Mouse (Mus musculus): ENCODE measurements around the gene Zfp846. TPM values are rescaled to one million over a fixed set of nuclear protein-coding genes. Genes with fewer than 3 reads are reported as not detected.
A peak's percentile ranks its signal among the peaks of the same experiment; 100 is the strongest.
"Not testable (repeated sequence)": the region's sequence is repeated elsewhere in the genome, so short reads cannot be mapped to it uniquely, and the experiment has no call there.

The Zfp846 gene
- polyA plus RNA-seq (2016; fragmentation: Nextera tagmentation; extraction: Ambion mirVana): 30.6 and 34.8 TPM in 2 replicates

DNA sequence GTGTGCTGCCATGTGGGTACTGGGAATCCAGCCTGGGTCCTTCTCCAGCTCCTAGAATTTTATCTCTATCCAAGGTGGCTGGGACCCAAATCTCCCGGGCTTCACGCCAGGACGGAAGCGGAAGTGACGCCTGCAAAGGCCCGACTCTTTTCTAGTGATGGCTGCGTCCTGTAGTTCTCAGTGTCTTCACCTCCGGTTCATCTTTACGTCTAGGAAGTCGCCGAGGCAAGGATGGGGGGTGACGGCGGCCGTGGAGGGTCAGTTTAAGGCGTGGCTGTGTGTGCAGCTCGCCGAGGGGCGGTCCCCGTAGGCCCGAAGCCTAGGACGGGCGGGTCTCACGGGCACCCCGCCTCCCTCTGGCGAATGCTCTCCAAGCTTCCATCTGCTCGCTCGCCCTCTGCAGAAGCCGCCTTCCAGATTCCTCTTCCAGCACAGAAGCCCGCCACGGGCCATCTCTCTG lies at the start of gene Zfp846:
Gene Zfp846 (plus strand): TSS at position 117 of the 460 bp plus-strand sequence.
- peak; percentile 97 for ATAC-seq (ENCODE audit: low FRiP score)
- H3K9ac ChIP-seq: peak within 1 kb of the TSS; percentile 68
- peaks cover 19% of the 10 kb centered on the region for H3K27me3 ChIP-seq
- no peaks in the 10 kb centered on the region for H3K9me3 ChIP-seq (replicated peaks)
- peak within 1 kb of the TSS; percentile 58 for H3K4me2 ChIP-seq (replicated peaks)
- H3K27ac ChIP-seq: peak within 1 kb of the TSS; percentile 93
- WGBS: 1% methylated on average over 30 of the region's 30 CpGs
- H3K4me3 ChIP-seq: peak within 1 kb of the TSS; percentile 61
- no peaks in the 10 kb centered on the region for H3K4me1 ChIP-seq
- peaks cover 18% of the 10 kb centered on the region; the same call in 1 of the 2 replicates for H3K36me3 ChIP-seq

DNA sequence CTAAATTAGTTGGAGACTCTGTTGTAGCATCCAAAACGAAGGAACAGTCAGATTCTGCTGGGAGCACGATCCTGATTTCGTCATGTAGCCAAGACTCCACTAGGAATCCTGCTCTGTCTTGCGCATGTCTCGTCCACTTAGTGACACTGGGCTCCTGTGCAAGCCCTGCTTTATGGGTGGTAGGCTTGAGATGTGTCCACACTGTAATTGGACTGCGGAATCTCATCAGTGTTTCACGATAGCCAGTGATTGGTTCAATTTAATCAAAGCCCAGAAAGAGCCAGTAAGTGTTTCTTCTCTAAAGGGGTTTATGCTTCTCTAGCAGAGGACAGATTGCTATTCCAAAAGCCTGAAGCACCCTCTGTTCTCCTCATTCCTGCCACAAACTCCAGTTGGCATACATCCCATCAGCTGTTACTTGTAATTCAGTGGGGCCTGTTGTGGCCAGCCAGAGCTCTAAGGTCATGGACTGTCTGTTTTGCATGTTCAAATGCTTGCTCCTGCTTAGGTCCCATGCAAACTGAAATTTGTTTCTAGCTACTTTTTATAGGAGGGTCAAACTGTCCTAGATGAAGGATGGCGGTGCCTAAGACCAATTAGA lies 46.7 kb upstream of the Zfp846 start:
- H3K9me3 ChIP-seq (replicated peaks): no peaks in the 10 kb centered on the region
- no peak for ATAC-seq (ENCODE audit: low FRiP score)
- H3K4me1 ChIP-seq: no peaks in the 10 kb centered on the region
- H3K4me3 ChIP-seq: no peak overlapping the region
- 80% methylated on average over 8 of the region's 8 CpGs for WGBS
- peaks cover 8% of the 10 kb centered on the region; the same call in 1 of the 2 replicates for H3K27me3 ChIP-seq
- no peaks in the 10 kb centered on the region for H3K36me3 ChIP-seq
- no peak overlapping the region for H3K4me2 ChIP-seq (replicated peaks)
- H3K27ac ChIP-seq: no peak overlapping the region
- H3K9ac ChIP-seq: no peak overlapping the region

DNA sequence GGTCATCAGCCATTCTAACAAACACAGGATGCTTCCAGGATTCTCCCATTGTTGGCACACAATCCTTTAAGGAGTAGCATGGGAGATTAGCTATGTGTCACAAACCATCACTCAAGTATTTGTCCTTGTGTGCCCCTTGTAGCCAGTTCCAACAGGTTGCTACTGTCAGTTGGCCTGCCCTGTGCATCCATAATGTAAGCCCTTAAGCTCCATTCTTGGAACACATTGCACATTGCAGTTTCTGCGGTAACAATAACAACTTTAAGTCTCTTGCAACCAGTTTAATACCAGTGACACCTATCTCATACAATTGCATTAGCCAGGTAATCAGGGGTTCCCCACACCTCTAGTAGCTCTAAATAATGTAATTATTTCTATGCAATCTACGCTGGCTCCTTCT lies 44.5 kb upstream of the Zfp846 start:
- Histone ChIP-seq H3K36me3 (no peaks in the 10 kb centered on the region), H3K27me3 (peaks cover 11% of the 10 kb centered on the region; the same call in 1 of the 2 replicates), H3K4me3 (no peak overlapping the region), H3K4me1 (no peaks in the 10 kb centered on the region), H3K9me3 (replicated peaks) (no peaks in the 10 kb centered on the region), H3K9ac (no peak overlapping the region), H3K27ac (no peak overlapping the region), H3K4me2 (replicated peaks) (no peak overlapping the region)
- ATAC-seq (ENCODE audit: low FRiP score): no peak
- 81% methylated on average over 2 of the region's 2 CpGs for WGBS

DNA sequence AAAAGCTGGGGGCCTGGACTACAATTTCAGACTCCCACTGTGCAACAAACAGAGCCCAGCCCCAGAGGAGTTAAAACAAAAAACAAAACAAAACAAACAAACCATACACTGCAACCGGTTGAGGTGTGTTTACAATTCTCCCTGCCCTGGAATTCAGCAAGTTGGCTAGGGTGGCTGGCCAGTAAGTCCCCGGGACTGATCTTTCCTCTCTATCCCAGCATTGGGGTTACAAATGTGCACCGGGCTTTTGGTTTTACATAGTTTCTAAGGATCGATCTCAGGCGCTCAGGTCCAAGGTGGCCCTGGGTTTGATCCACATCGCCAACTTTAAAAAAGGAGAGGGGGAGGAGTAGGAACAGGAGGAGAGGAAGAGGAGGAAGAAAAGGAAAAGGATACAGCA lies 37.6 kb upstream of the Zfp846 start:
- 0 out of 2 replicates have a peak overlapping the region, but pooled peaks have one; percentile 9 for H3K27ac ChIP-seq
- H3K36me3 ChIP-seq: no peaks in the 10 kb centered on the region
- 20% methylated on average over 6 of the region's 6 CpGs for WGBS
- H3K4me1 ChIP-seq: no peaks in the 10 kb centered on the region; the same call in 1 of the 2 replicates
- H3K4me3 ChIP-seq: no peak overlapping the region
- peak overlapping the region; percentile 75; the same call in 1 of the 2 replicates for H3K4me2 ChIP-seq (replicated peaks)
- H3K9ac ChIP-seq: no peak overlapping the region
- peaks cover 7% of the 10 kb centered on the region; the same call in 1 of the 2 replicates for H3K27me3 ChIP-seq
- H3K9me3 ChIP-seq (replicated peaks): no peaks in the 10 kb centered on the region
- no peak for ATAC-seq (ENCODE audit: low FRiP score)

DNA sequence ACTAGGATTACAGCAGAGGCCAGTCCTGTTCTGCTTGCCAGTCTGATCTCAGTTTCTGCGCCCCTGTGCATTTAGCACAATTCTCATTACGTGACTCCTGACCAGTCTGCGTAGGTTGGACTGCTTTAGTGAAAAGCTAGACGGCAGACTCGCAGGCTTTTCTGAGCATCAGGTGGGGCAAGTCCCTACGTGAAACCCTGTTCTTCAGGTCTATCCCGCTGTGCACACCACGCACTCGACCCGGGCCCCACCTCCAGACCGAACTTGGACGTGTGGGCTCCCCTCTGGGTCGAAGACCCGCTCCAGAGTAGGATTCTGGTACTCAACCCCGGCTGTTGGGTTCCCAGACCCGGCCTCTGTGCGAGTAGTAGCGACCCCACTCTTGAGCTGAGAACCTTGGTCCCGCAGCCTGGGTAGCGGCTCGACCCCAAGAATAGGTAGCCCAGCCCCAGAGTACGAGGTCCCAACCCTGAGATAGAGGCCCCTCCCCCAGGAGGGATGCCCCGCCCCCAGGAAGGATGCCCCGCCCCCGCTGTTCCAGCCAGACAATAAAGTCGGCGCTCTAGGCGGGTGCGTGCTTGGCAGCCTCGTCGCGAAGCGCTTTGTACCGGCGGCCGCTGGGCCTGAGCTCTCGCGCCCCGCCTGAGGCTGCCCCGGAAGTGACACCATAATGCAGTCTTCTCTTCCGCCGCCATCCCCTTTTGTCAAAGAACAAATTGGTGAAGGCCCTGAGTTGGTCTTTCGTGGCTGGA lies 36.8 kb upstream of the Zfp846 start:
- peaks cover 3% of the 10 kb centered on the region; the same call in 1 of the 2 replicates for H3K27me3 ChIP-seq
- H3K4me1 ChIP-seq: no peaks in the 10 kb centered on the region; the same call in 1 of the 2 replicates
- WGBS: 1% methylated on average over 43 of the region's 43 CpGs
- no peaks in the 10 kb centered on the region for H3K36me3 ChIP-seq
- H3K9me3 ChIP-seq (replicated peaks): no peaks in the 10 kb centered on the region
- peak; percentile 90 for ATAC-seq (ENCODE audit: low FRiP score)
- peak overlapping the region; percentile 75 for H3K4me2 ChIP-seq (replicated peaks)
- peak overlapping the region; percentile 43 for H3K4me3 ChIP-seq
- H3K9ac ChIP-seq: peak overlapping the region; percentile 63
- H3K27ac ChIP-seq: peak overlapping the region; percentile 91

DNA sequence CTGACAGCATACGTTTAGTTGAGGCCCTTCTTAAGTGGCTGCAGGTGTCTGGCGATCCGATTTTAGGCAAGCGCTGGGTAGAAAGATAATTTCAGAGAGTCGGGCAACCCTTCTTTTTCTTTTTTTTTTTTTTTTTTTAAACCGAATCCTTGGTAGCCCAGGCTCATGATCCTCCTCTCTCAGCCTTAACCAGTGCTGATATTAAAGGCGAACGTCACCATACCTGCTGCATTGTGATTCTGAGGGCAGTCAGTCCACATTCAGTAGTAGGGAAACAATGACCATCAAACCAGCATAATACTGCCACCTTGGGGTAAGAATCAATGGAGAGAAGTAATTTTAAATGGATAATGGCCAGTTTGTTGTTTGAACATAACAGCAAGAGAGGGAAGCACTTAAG lies 35.9 kb upstream of the Zfp846 start:
- peak overlapping the region; percentile 43 for H3K4me3 ChIP-seq
- H3K27ac ChIP-seq: peak overlapping the region; percentile 91
- peak overlapping the region; percentile 75 for H3K4me2 ChIP-seq (replicated peaks)
- ATAC-seq (ENCODE audit: low FRiP score): no peak
- no peaks in the 10 kb centered on the region for H3K36me3 ChIP-seq
- no peaks in the 10 kb centered on the region for H3K9me3 ChIP-seq (replicated peaks)
- 0 out of 2 replicates have a peak, but pooled peaks cover 2% of the 10 kb centered on the region for H3K27me3 ChIP-seq
- WGBS: 36% methylated on average over 8 of the region's 8 CpGs
- H3K9ac ChIP-seq: peak overlapping the region; percentile 63
- H3K4me1 ChIP-seq: no peaks in the 10 kb centered on the region; the same call in 1 of the 2 replicates

DNA sequence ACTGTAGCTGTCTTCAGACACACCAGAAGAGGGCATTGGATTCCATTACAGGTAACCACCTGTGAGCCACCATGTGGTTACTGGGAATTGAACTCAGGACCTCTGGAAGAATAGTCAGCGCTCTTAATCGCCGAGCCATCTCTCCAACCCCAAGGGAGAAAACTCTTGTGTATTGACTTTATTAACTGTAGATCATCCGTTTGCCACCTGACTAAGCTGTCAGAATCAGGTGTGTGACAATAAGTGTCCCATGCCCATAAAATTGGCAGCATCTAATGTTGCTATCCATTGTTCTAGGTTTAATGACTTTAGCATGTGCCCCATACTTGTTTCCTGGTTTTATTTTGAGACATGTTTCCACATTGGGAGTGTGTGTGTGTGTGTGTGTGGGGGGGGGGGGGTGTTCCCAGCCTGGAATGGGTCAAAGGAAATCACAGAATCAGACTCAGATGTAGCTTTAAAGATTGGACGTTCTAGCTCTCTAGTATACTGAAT lies 29.3 kb upstream of the Zfp846 start:
- no peaks in the 10 kb centered on the region for H3K36me3 ChIP-seq
- no peaks in the 10 kb centered on the region for H3K4me1 ChIP-seq
- WGBS: 60% methylated on average over 5 of the region's 5 CpGs
- no peaks in the 10 kb centered on the region for H3K9me3 ChIP-seq (replicated peaks)
- H3K4me3 ChIP-seq: no peak overlapping the region
- H3K4me2 ChIP-seq (replicated peaks): no peak overlapping the region
- H3K9ac ChIP-seq: no peak overlapping the region
- no peak overlapping the region for H3K27ac ChIP-seq
- no peaks in the 10 kb centered on the region for H3K27me3 ChIP-seq
- ATAC-seq (ENCODE audit: low FRiP score): no peak

DNA sequence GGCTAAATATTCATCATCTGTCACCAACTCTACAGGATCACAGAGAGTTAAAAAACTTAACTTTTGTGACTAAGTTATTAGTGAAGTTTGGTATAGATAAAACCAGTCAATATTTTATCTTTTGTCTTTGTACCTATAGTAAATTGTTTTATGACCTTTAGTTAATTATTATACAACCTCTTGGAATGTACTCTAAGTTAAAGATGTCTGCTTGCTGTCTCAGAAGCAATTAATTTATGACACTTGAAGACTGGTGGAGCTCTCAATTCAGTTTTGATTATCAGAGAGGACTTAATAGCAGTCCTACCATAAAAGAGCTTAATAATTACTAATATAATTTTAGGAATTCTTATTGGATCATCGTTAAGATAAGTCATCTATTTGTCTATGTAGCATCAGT lies 28.4 kb upstream of the Zfp846 start:
- 77% methylated on average over 1 of the region's 1 CpGs for WGBS
- no peaks in the 10 kb centered on the region for H3K36me3 ChIP-seq
- no peak for ATAC-seq (ENCODE audit: low FRiP score)
- H3K9ac ChIP-seq: no peak overlapping the region
- H3K4me2 ChIP-seq (replicated peaks): no peak overlapping the region
- no peaks in the 10 kb centered on the region for H3K4me1 ChIP-seq
- no peak overlapping the region for H3K4me3 ChIP-seq
- no peaks in the 10 kb centered on the region for H3K9me3 ChIP-seq (replicated peaks)
- no peak overlapping the region for H3K27ac ChIP-seq
- H3K27me3 ChIP-seq: no peaks in the 10 kb centered on the region

DNA sequence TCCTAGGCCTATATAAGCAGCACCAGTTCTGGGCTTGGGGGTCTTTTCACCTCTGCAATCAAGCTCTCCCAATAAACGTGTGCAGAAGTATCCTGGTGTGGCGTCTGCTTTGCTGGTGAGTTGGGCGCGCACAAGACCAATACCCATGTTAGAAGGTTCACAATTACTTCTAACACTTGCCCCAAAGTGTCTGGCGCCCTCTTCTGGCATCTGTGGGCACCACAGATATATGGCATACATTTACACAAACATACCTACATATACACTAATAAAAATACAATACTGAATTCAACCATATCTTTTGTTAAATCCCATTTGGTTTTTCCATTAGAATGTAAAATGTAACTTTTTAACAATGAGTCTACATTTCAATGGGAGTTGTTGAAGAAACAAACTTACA lies 18.9 kb upstream of the Zfp846 start:
- ATAC-seq (ENCODE audit: low FRiP score): no peak
- H3K4me2 ChIP-seq (replicated peaks): no peak overlapping the region
- WGBS: 87% methylated on average over 5 of the region's 5 CpGs

DNA sequence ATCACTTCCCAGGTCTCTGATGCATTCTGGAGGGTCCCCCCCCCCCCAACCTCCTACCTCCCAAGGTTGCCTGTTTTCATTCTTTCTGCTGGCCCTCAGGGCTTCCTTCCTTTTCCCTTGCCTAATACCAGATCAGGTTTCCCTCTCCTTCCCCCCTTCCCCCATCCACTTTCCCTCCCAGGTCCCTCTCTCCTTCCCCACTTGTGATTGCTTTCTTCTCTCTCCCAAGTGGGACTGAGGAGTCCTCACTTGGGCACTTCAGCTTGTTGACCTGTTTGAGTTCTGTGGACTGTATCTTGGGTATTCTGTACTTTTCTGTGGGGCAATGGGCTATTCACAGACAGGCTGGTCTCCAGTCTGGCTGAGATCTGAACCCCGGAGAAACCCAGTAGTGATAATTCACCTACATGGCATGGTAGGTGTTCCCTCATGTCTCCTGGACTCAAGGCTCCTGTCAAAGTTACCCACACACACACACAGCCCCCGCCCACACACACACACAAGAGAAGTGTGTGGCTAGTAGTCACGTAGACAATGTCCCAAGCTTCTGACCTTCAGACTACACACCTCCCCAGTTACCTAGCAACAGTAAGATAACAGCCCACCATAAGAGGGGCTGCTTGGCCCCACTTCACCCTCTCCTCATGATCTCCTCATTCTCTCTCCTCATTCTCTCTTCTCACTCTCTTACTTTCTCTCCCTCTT lies 15.6 kb upstream of the Zfp846 start:
- H3K9ac ChIP-seq; H3K27ac ChIP-seq; H3K9me3 ChIP-seq (replicated peaks); H3K4me2 ChIP-seq (replicated peaks); ATAC-seq (ENCODE audit: low FRiP score); H3K4me1 ChIP-seq; H3K27me3 ChIP-seq; H3K36me3 ChIP-seq; H3K4me3 ChIP-seq: not testable (repeated sequence)
- 74% methylated on average over 3 of the region's 3 CpGs for WGBS

More for the DNA sequence above, 18.9 kb upstream of the Zfp846 start:
- Histone ChIP-seq H3K27me3 (peaks cover 3% of the 10 kb centered on the region; the same call in 1 of the 2 replicates), H3K9ac (no peak overlapping the region), H3K9me3 (replicated peaks) (no peaks in the 10 kb centered on the region), H3K4me1 (no peaks in the 10 kb centered on the region), H3K4me3 (no peak overlapping the region), H3K27ac (no peak overlapping the region), H3K36me3 (no peaks in the 10 kb centered on the region)

DNA sequence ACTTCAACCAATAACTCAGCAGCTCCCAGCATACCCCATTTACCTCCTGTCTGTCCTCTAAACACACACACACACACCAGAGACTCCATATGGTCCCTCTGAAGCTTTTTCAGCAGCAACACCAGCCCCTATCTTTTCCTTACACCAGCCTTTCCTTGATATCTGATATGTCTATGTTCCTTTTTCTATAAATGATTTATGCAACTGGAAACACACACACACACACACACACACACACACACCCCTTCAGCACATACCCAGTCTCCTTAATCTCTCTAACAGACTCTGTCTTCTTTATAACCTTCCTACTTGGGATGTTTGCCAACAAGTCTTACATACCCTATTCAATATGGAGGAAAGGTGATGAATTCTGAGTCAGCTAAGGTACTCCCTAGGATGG lies 10.0 kb upstream of the Zfp846 start:
- Histone ChIP-seq H3K27ac (no peak overlapping the region), H3K4me3 (no peak overlapping the region), H3K4me2 (replicated peaks) (no peak overlapping the region), H3K27me3 (peaks cover 15% of the 10 kb centered on the region), H3K9me3 (replicated peaks) (no peaks in the 10 kb centered on the region), H3K36me3 (no peaks in the 10 kb centered on the region), H3K4me1 (no peaks in the 10 kb centered on the region), H3K9ac (no peak overlapping the region)
- ATAC-seq (ENCODE audit: low FRiP score): no peak

DNA sequence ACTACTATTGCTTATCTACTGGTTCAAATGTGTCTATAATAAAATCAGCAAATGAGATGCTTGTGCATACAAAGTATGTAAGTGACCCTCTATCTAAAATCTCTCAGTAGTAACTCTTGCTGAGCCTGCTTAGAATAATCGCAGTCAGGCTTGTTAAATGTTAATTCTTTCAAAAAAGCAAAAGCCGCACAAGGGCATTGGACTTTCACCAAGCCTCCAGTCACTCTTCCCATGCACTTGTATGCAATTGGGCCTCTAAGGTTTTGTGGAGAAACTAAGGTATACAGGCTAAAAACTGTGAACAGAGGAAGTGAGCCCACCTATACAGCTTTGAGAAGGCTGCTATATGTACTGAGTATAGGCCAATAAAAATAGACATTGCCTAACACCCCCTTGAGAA lies 4.5 kb upstream of the Zfp846 start:
- no peak overlapping the region for H3K4me2 ChIP-seq (replicated peaks)
- no peaks in the 10 kb centered on the region for H3K4me1 ChIP-seq
- H3K27me3 ChIP-seq: peaks cover 27% of the 10 kb centered on the region
- H3K9ac ChIP-seq: no peak overlapping the region
- ATAC-seq (ENCODE audit: low FRiP score): no peak
- no peak overlapping the region for H3K27ac ChIP-seq
- H3K36me3 ChIP-seq: no peaks in the 10 kb centered on the region
- no peak overlapping the region for H3K4me3 ChIP-seq
- H3K9me3 ChIP-seq (replicated peaks): no peaks in the 10 kb centered on the region
- 80% methylated on average over 2 of the region's 2 CpGs for WGBS
